Mouse (Mus musculus) left cerebral cortex, adult 8-10 months (tissue): ENCODE results near the gene St6gal1. TPM values are rescaled to one million over a fixed set of nuclear protein-coding genes. Genes with fewer than 3 reads are reported as not detected.

Source experiments
- DNase-seq, 2 experiments: peaks; one replicate each; pipeline ENCODE4 v3.0.0; 2022; ENCODE audit warnings: low spot score in 2 of 2
- total RNA-seq, 4 experiments: library from RNA; stranded (reverse); gene quantifications; 2 replicates each; pipeline ENCODE4 v1.2.4; 2022

St6gal1 gene
- total RNA-seq, 4 experiments from 2014 or later, result 14.9 to 20.4 (median 17.1) TPM

DNA sequence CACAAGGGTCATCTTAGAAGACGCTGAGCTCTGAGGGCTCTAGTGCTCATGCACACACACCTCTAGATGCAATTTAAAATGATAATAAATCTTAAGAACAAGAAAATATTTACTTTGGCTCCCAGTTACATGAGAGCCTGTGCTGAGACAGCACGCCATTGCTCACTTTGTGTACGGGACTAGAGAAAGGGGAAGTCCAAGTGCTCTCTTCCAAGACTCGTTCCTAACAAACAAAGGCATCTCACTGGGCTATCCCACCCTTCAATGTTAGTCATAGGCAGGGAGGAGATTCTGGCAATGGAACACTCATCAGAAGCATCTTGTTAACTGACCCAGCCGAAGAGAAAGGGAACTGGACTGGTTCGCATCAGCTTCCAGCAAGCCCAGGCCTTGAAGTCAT is 108.1 kb downstream of the St6gal1 start:
- DNase-seq, result no peak

DNA sequence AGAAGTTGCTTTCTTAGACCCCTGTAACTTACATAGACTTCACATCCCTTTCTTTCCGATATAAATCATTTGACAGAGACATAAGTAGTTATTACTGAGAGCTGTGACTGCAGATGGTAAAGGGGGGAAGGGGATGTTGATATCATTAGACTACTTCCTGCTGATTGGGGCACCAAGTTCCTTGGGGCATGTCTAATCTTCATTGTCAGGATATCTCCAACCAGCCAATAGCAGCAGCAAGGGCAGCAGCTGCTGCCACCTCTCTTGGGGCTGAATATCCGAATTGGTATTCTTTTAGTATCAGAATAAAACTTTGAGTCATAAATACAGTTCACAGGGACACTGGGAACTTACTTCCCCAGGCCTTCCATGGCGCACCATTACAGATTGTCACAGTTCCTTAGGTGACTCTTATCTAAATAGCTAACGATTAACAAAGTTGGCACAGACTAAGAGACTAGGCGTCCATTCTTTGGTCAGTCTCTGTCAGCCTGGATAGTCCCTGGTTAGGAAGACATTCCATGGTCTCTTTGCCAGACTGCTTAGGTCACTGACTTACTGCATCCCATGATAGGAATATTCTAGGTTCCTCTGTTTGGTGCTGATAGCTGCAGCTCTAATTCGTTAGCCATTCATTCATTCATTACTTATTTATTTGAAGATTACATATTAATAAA is 109.5 kb downstream of the St6gal1 start:
- DNase-seq, result no peak

DNA sequence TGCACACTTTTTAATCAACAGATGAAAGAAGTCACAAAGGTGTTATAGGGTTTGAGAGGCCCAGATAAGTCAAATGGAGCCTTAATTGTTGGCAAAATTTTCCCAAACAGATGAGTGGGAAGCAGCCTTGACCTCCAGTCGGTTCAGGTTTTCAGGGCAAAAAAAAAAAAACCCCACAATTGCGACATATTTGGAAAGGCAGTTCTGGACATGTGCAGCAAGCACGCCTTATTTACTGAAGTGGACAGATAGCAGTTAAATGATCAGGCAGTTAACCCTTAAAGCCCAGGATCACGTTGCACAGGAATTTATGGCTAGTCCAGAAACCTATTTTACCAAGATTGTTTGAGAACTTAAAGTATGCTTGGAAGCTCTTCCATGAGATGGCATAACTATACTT is 112.8 kb downstream of the St6gal1 start:
- no peak for DNase-seq

DNA sequence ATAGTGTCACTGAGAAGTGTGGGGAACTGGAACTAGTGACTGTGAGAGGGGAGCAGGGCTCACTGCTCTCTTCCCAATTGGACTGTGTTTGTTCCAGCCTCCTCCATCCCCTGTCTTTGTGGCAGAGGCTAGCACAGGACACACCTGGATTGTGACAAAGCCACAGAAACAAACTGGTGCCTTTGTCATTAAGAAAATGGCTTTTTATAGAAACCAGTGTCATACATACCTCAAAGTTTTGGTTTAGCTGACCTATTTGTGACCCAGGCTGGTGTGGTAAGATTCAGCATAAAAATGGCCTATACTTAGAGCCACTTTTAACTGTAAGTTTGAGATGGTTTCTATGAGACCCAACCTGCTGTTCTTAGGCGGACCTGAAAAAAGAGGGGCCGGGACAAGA is 116.7 kb downstream of the St6gal1 start:
- DNase-seq, result no peak

DNA sequence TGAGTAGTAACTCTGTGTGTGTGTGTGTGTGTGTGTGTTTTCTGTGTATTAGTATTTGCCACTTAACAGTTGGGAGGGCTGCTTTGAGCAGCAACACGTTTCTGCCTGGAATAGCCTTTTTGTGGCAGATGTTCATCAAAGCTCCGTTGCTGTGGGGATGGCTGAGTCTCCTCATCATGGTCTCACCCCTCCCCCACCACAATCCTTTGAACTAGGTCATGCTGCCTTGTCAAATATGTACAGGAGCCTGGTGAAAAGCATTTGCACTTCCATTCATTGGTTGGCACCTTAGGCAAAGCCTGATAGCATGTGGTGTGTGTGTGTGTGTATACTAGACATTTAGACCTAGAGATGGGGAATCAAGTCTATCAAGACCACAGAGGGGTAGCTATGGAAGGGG is 126.3 kb downstream of the St6gal1 start:
- no peak for DNase-seq

DNA sequence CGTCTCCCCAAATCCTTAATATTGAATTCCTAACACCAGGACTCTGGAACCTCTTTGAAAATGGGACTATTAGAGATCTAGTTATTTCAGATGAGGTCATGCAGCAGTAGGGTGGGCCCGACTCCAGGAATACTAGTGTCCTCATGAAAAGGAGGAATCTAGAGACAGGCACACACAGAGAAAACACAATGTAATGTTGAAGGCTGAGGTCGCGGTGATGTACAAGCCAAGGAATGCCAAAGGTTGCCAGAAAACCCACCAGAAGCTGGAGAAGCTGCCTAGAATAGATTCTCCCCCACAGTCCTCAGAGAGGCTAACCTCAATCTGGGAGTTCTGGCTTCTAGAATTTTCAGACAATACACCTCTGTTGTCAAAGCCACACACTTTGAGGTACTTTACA is 136.5 kb downstream of the St6gal1 start:
- no peak for DNase-seq

DNA sequence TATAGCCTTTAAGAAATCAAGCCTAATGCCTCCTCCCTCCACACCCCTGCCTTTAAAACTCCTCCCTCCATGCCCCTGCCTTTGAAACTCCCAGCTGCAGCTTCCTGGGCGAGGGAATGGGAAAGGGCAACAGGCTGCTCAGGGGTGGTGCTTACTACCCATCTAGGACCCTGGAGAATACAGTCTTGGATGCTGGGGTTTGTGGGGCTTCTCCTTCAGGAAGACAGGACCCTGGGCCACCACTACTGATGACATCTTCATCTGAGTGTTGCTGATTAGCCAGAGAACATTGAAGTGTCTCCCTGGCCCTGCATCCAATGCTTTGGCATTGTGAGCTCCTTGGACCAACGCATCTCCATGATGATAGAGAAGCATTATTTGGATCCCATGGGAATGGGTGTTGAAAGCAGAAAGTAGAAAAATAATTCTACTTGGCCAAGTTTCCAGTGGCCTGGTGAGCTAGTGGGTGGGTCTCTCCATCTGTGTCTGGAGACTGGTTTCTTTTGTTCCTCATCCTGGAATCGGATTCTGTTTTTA is 137.0 kb downstream of the St6gal1 start:
- no peak for DNase-seq

DNA sequence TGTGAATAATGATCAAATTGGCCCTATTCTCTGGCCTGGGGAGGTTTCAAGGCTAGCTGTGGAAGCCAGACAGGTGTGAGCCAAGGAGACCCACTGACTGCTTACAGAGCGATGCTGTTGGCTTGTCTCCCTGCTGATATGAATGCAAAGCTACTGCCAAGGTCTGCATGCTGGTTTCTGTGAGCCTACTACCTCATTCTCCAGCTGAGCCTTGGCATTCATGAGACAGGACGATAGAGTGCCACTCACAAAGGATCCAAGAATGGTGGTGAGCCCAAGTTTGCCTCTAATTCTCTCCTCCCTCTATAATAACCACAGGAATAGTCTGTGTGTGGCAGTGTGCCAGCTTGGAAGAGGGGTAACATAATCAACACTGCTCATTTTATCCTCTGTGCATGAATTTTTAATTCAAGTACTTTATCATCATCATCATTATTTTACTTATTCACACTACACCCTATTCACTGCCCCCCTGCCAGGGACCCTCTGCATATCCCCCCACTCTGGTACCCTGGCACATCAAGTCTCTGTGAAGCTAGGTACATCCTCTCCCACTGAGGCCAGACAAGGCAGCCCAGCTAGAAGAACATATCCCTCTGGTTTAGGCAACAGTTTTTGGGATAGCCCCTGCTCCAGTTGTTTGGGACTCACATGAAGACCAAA is 139.9 kb downstream of the St6gal1 start:
- no peak for DNase-seq

DNA sequence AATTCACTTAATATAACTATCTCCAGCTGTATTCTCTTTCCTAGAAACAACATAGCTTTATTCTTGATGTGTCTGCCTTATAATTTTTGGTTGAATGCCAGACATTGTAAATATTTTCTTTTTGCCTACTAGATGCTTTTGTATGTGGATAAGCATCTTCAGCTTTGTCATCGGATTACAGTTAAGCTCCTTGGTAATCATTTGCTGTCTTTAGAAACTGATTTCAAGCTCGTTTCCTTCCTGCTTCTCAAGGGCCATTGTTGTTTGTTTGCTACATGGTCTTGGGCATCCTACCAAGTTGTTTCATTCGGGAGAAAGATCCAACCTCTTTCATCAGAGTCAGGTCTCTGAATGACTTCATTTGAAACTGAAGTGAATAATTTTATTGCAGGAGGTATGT is 144.6 kb downstream of the St6gal1 start:
- no peak for DNase-seq

DNA sequence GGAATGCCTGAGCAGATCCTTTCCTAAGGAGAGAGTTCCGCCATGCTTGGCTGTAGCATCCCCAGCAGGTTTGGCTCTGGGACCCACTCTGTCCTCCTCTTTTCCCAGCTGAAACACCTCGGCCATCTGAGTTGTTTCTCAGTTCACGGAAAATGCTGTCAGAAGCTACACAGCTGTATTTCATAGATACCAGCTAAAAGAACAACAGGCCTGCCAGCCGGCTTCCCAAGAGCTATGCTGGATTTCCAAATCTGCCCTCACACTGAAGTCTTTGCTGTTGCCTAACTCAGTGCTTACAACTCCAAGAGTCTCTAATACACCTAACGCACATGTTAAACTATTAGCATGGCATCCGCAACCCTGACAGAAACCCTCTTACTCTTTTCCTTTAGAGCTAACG is 146.2 kb downstream of the St6gal1 start:
- no peak for DNase-seq

DNA sequence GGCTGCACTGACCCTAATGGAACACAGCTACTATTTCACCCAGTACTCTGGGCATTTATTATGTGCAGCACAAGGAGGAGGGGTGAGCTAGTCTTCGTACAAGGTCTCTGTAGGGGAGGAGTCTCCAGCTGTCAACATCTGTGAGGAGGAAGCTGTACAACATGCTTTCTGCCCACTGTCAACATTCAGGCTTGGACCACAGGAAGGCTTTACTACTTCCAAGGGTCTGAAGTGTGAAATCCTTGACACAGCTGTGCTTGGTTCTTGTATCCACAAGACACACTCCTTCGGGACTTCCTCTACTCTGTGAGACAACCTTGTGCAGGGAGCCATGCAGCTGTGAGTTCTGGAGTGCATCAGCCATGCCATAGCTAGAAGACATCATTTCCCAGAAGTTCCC is 147.8 kb downstream of the St6gal1 start:
- no peak for DNase-seq

DNA sequence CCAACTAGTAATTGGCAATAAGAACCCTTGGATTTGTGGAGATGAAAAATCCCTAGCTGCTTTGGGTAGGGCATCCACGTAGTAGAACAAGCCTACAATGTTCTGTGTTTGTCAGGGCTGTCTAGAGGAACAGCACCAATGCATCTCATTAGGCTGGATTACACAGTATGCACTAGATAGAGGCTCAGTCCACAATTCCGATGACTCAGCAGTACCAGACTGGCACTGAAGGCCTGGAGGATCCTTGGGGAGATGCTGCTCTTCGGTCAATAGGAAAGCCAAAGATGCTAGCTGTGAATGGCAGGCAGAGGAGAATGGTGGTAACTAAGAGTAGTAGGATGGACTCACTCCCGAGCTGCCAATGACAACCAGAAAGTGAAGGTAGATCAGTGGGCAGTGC is 149.5 kb downstream of the St6gal1 start:
- no peak for DNase-seq

DNA sequence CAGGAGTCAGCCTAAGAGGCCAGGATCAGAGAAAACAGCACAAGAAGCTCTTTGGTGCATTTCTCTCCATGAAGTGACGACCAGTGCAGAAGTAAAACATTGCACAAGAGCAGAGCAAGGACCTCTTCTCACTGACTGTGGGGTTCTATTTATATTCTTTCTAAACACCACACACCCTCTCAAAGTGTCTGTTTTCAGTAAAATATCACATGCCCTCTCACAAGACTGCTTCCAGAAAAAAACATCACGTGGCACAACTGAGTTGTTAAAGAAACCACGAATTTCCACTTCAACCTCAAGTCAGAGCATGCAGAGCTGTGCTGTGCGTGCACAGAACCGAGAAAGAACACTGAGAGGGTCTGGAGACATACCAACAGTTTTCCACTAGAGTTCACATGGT is 150.4 kb downstream of the St6gal1 start:
- DNase-seq, result peak in 1 of 2 experiments; percentile 25

DNA sequence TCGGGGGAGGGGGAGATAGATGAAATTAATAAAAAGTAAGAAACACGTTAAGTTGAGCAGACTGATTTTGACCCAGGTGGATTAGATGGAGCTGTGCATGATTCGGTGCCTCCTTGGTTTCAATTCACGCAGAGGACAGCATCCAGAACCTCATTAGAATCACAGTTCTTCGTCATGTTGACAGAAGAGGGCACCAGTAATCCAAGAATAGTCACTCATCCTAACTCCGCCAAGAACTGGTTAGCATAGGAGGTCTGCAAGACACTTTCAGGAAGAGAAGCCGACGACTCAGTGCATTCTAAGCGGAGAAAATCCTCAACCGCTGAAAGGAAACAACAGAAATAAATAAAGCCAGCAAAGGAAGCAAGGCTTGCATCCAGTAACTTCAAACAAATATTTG is 151.6 kb downstream of the St6gal1 start:
- DNase-seq, result no peak

DNA sequence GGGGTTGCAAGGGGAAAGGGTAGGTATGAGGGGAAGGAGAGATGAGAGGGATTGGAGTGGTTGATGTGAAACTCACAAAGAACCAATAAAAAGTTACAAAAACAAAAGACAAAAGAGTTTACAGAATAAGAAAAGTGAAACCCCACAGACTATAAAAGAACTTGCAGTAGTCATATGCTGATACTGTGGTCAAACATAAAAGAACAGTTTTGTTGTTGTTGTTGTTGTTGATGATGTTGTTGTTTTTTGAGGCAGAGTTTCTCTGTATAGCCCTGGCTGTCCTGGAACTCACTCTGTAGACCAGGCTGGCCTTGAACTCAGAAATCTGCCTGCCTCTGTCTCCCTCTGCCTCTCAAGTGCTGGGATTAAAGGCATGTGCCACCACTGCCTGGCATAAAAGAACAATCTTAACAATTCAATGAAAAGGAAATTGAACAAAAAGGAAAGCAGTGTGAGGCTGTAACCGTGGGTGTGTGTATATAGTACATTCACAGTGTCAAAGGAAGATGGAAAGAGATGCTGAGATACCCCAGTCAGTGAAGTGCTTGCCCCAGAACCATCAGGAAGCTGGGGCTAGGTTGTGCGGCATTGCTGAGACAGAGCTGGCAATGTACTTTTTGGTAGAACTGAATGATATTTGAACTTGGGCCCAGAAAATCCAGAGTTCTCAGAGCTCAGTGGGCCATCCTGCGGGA is 155.1 kb downstream of the St6gal1 start:
- DNase-seq, result no peak

DNA sequence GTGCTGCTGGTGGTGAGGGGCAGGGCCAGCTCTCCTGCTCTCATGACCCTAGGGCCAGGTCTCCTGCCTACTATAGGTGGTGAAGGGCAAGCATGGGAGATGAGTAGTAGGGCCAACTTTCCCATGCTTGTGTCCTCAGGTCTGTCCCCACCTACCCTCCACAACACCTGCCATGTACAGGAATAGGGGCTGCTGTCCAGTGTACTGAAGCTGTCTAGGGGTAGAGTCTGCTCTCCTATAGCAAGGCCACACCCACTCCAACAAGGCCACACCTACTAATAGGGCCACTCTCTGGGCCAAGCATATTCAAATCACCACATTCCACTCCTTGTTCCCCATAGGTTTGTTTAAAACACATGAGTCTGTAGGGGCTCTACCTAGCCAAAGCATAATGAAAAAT is 159.8 kb downstream of the St6gal1 start:
- DNase-seq, result no peak

DNA sequence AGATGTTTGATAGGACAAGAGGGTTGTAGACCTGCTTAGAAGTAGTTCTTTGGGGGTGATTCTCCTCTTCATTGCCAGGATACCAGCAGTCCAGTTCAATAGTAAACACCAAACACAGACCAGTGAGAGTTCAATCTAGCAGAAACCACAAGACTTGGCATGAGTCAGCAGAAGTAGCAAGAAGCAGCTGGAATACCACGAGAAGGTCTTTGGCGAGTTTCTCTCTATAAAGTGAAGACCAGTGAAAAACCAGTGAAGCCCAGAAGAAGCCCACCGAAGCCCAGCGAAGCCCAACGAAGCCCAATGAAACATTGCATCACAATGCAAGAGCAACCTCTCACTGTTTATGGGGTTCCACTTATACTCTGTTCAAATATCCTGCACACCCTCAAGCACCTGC is 173.4 kb downstream of the St6gal1 start:
- DNase-seq, result no peak

DNA sequence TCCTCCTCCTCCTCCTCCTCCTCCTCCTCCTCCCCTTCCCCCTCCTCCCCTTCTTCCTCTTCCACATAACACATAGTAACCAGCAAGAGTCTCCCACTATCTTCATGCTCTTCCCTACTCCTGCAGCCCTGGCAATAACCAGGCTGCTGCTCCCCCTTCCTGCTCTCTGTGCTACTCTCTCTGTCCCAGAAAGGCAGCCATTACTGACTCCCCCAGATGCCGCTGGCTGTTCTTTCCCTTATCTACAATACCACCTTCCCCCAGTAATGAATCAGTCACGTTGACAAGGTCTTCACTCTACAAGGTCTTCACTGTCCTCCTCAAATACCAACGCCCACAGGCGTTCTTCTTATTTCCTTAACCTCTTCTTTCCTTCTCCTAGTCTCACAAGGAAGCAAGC is 176.9 kb downstream of the St6gal1 start:
- no peak for DNase-seq

DNA sequence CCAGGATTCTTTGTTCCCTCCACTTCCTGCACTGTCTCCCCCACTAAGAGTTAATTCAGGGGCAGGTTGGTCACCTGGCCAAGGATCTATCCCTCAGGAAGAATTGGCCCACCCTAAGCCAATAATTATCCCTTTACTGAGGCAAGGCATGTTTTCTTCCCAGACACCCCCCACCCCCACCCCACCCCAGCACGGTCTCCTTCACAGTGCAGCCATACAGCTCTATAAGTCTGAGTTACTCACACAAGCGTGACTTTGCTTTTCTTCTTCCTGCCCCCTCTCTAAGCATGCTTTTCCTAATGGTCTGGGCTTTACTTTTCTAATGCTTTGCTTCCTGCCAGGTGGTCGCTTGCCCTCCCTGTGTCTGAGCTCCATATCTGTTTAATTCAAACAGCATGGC is 177.4 kb downstream of the St6gal1 start:
- no peak for DNase-seq

DNA sequence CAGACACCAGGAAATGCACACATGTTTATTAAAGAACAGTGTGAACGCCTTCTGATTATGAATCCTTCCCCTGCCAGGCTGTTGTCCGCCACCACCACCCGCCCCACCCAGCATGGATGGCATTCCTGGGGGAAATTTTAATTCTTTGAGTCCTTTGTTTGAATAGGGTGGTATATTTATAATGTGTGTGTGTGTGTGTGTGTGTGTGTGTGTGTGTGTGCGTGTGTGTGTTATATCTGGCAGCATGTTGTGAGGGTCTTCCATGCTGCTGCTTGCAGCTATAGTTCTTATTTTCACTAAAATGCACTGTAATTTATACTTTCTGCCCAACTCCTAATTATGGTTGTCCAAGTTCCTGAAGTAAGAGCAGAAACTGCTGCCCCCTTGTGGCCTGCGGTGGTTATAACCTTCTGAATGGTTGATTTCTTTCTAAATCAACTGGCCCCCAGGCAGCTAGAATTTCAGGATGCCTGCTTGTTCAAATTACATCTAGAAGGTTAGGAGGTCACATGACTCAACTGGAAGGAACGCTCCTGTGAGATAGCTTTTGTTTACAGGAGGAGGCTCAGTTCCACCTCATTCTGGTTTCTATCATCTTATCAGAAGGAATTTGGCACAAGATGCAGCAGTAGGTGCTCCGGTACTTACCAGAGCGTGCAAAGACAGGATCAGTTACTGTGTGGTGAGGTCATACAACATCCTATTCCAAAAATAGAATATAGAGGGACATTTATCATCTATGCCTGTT is 178.6 kb downstream of the St6gal1 start:
- DNase-seq, result peak; percentile 31 to 75
